Mouse (Mus musculus): ENCODE measurements at regions not wholly inside any gene's neighbourhood (a gene's known extent, or its start where the extent isn't known, plus 50 kb on each side); places are given as distances from the start of the nearest gene placed in this dataset.

DNA sequence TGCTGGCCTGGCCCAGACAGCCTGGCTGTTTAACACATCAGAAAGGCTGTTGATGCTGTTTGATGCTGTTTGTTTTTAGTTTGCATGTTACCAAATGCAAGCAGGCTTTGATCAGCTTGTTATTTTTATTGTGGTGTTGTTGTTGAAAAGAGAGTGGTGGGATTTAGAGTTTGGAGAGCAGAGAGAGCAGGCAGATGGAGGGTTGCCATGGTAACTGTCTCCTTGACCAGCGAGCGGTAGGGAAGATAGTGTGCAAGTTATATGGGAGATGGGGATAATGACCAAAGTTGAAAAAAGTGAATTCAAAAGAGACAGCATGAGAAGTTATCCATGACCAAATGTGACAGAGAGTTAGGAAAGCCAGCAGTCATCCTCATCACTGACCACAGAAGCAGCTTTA is 83.3 kb downstream of the Cmc2 start:
- DNase-seq, result no peak

- DNase-seq, result peak; percentile 63 to 78
These were observed 89.1 kb downstream of the Cmc2 start for GRCm38 (mm10) chr8:116832181-116832580.

DNA sequence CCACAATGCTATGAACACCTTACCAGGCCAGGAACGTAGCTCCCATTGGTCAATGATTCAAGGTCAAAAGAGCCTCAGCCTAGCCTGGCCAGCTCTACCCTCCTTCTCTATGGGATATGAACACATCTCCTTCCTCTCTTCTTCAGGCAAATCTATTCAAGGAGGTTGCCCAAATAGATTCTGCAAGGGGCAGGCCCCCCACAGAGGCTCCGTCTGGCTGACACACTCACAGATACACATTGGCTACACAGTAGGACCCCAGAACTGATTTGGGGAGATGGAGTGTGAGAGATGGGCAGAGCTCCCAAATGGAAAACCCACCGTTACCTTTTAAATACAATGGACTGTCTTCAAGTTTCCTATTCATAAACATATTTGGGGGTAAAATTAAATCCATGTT is 91.6 kb downstream of the Cmc2 start:
- no peak for DNase-seq

GRCm38 (mm10) chr8:116828220-116828619 is 93.0 kb downstream of the Cmc2 start:
- no peak for DNase-seq

- DNase-seq, result no peak
These were observed 94.1 kb downstream of the Cmc2 start for GRCm38 (mm10) chr8:116827141-116827540.

- peak; percentile 86 to 88 for DNase-seq
These were observed 81.5 kb upstream of the Cdyl2 start for GRCm38 (mm10) chr8:116814118-116814851.

GRCm38 (mm10) chr8:116801313-116801712 is 68.5 kb upstream of the Cdyl2 start:
- no peak for DNase-seq

GRCm38 (mm10) chr8:116800636-116801035 is 67.8 kb upstream of the Cdyl2 start:
- no peak for DNase-seq

DNA sequence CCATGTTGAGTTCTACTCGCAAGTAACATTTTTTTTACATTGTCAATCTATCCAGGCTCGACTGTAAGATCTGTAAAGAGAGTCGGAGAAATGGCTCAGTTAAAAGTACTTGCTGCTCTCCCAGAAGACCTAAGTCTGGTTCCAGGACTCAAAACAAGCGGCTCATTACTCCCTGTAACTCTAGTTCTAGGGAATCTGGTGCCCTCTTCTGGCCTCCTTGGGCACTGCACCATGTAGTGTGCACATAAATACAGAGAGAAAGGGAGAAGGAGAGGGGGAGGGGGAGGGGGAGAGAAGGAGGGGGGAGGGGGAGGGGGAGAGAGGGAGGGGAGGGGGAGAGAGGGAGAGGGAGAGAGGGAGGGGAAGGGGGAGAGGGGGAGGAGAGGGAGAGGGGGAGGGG is 66.2 kb upstream of the Cdyl2 start:
- DNase-seq, result no peak

DNA sequence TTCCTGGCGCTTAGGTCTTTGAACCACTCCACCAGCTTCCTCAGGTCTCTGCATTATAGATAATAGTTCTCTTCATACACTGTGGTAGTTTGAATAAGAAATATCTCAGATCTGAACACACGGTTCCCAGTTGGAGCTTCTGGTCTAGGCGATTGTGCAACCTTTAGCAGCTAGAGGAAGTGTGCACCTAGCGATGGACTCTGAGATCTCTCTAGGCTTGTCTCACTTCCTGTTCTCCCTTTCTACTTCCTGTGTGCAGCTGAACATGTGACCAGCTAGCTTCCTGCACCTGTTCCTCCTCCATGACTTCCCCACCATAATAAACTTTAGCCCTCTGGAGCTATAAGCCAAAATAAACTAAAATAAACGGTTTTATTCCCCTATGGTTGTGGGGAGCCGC is 62.9 kb upstream of the Cdyl2 start:
- DNase-seq, result no peak

DNA sequence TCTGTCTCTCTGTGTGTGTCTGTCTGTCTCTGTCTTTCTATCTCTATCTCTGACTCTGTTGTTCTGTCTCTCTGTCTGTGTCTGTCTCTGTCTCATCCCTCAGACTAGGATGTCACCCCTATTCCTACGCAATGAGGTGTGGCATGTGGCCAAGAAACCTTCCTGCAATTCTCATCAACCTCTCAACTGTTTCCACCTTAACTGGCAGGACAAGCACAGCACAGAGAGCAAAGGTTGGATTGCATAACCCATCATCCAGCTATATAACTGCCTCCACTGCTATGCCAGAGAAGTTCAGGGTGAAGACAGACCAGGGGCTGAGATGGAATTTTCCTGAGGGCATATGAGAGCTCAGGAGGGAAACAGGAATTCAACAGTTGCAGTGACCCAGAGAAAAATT is 60.3 kb upstream of the Cdyl2 start:
- DNase-seq, result peak; percentile 77 to 87

DNA sequence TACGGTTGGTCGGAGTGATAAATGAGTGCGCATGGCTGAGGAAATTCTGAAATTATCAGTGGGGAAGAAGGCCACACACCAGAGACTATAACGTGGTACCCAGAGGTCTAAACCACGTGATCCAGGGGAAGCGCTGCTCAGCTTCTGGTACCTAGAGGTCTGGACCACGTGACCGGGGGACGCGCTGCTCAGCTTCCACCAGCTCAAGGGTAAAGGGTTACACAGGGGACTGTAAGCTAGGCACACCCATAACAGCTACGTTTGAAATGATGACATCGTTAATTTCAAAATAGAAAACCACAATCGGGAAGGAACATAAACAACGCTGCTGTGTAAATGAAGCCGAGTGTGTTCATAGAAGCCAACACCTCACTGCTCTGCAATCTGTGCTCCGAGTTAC is 57.5 kb upstream of the Cdyl2 start:
- no peak for DNase-seq
